Comparison of ENCODE assay signal across 9 mouse cellular contexts in genomic region chr3:116129841-116130595, GRCm38 (mm10). TPM values are rescaled to one million over a fixed set of nuclear protein-coding genes. Genes with fewer than 3 reads are reported as not detected.
A peak's percentile ranks its signal among the peaks of the same experiment; 100 is the strongest.
DNase-seq lines count a peak whose midpoint lies in the region; ATAC-seq and TF ChIP-seq lines count a peak whose summit lies in the region.
"Had no signal": no experiment of that assay in that cellular context is flagged by ENCODE, and none has a peak within 500 bp of the region (broad histone marks: within the 10 kb centered on the region; RNA-seq: fewer than 3 reads in every experiment).

No protein-coding gene starts in this region.

- peak overlapping the region; percentile 50 for H3K4me3 ChIP-seq in heart, embryonic 11.5 days (ENCODE audit: low read depth, low read length)
- H3K4me3 ChIP-seq in limb, embryonic 11.5 days (ENCODE audit: low read depth, low read length) = no peak overlapping the region
- H3K4me3 ChIP-seq in limb, embryonic 10.5 days = no peak overlapping the region
- no peak overlapping the region for H3K4me3 ChIP-seq in C2C12 (ENCODE audit: insufficient read depth, poor library complexity, severe bottlenecking)

- no peaks in the 10 kb centered on the region for H3K9me3 ChIP-seq in heart, embryonic 11.5 days (replicated peaks; ENCODE audit: control insufficient read depth, low read length)
- no peaks in the 10 kb centered on the region for H3K9me3 ChIP-seq in limb, embryonic 11.5 days (ENCODE audit: control insufficient read depth, low read length)
- H3K9me3 ChIP-seq in limb, embryonic 10.5 days (replicated peaks) = no peaks in the 10 kb centered on the region

- TF ChIP-seq CTCF in C2C12 (IDR thresholded peaks at IDR 0.05; ENCODE audit: control insufficient read depth, insufficient read depth, insufficient read length) = no peak

- 50% methylated on average over 4 of the region's 4 CpGs for WGBS in heart, embryonic 11.5 days (ENCODE audit: insufficient replicate concordance)
- 65% methylated on average over 4 of the region's 4 CpGs for WGBS in limb, embryonic 11.5 days
- WGBS in limb, embryonic 10.5 days = 72% methylated on average over 4 of the region's 4 CpGs

- ATAC-seq in heart, embryonic 11.5 days (replicated peaks; ENCODE audit: insufficient number of reproducible peaks, low FRiP score, low TSS enrichment) = no peak
- ATAC-seq in limb, embryonic 11.5 days (ENCODE audit: insufficient number of reproducible peaks, low FRiP score, low TSS enrichment, low read depth) = no peak
- ATAC-seq in granulocyte monocyte progenitor cell, adult 5-6 weeks (replicated peaks; ENCODE audit: poor library complexity, severe bottlenecking) = peak; percentile 75

- H3K79me2 ChIP-seq in C2C12 (ENCODE audit: control insufficient read depth, insufficient read depth) = peaks cover 11% of the 10 kb centered on the region

- no peak overlapping the region for H3K9ac ChIP-seq in heart, embryonic 11.5 days (ENCODE audit: low read depth, low read length)
- H3K9ac ChIP-seq in limb, embryonic 11.5 days (ENCODE audit: low read length) = no peak overlapping the region

- H3K4me1 ChIP-seq in heart, embryonic 11.5 days (ENCODE audit: control insufficient read depth, insufficient read depth, low read length) = peaks cover 9% of the 10 kb centered on the region
- H3K4me1 ChIP-seq in limb, embryonic 11.5 days (ENCODE audit: control insufficient read depth, insufficient read depth, low read length) = peaks cover 9% of the 10 kb centered on the region
- H3K4me1 ChIP-seq in limb, embryonic 10.5 days = peaks cover 36% of the 10 kb centered on the region

- DNase-seq in heart, adult 18-20 months = no peak
- DNase-seq in limb, embryonic 11.5 days (ENCODE audit: low spot score) = no peak
- no peak for DNase-seq in limb, embryonic 10.5 days (ENCODE audit: low spot score)
- DNase-seq in frontal cortex, adult 2 months (ENCODE audit: extremely low spot score in 1 of 2, low spot score in 1 of 2) = no peak
- no peak for DNase-seq in layer of hippocampus, postnatal 14 days (ENCODE audit: low spot score in 2 of 2)
- DNase-seq: cerebellum, adult 9-10 months had no signal

- H3K27ac ChIP-seq in heart, embryonic 11.5 days (ENCODE audit: low read depth, low read length) = no peak overlapping the region
- no peak overlapping the region for H3K27ac ChIP-seq in limb, embryonic 11.5 days (replicated peaks; ENCODE audit: low read depth, low read length)
- H3K27ac ChIP-seq in limb, embryonic 10.5 days = no peak overlapping the region

- peak overlapping the region; percentile 68 for H3K4me2 ChIP-seq in heart, embryonic 11.5 days
- peak overlapping the region; percentile 42 for H3K4me2 ChIP-seq in limb, embryonic 11.5 days (ENCODE audit: low read depth, severe bottlenecking)

- no peaks in the 10 kb centered on the region for H3K36me3 ChIP-seq in heart, embryonic 11.5 days (ENCODE audit: control insufficient read depth, insufficient read depth, low read length)
- no peaks in the 10 kb centered on the region for H3K36me3 ChIP-seq in limb, embryonic 11.5 days (ENCODE audit: control insufficient read depth, insufficient read depth, low read length)
- H3K36me3 ChIP-seq in limb, embryonic 10.5 days = peaks cover 3% of the 10 kb centered on the region; the same call in 1 of the 2 replicates
- peaks cover 4% of the 10 kb centered on the region for H3K36me3 ChIP-seq in C2C12 (ENCODE audit: control insufficient read depth, insufficient read depth)

- H3K27me3 ChIP-seq in heart, embryonic 11.5 days (ENCODE audit: control insufficient read depth, insufficient read depth, low read length) = no peaks in the 10 kb centered on the region
- H3K27me3 ChIP-seq in limb, embryonic 11.5 days (ENCODE audit: control insufficient read depth, insufficient read depth, low read length) = no peaks in the 10 kb centered on the region
- no peaks in the 10 kb centered on the region for H3K27me3 ChIP-seq in limb, embryonic 10.5 days (ENCODE audit: low read depth, poor library complexity, severe bottlenecking)
- H3K27me3 ChIP-seq in C2C12 (ENCODE audit: control insufficient read depth, insufficient read depth, insufficient read length) = no peaks in the 10 kb centered on the region

- H3ac ChIP-seq in C2C12 (ENCODE audit: control insufficient read depth, insufficient read length, low read depth) = no peak overlapping the region

- H3K79me3 ChIP-seq in C2C12 (ENCODE audit: low read depth) = no peaks in the 10 kb centered on the region

TF ChIP-seq in C2C12, 6 proteins besides CTCF, POLR2A, EP300 and RAD21:
- TF ChIP-seq USF1 (IDR thresholded peaks at IDR 0.05; ENCODE audit: low read depth) = no peak
- TF ChIP-seq FOSL1 (IDR thresholded peaks at IDR 0.05; ENCODE audit: insufficient read depth, low read length, poor library complexity, severe bottlenecking) = peak; percentile 4

RNA-seq across cellular contexts. Expression of gene Vcam1, which starts 0.5 kb away (rescaled TPM):
- polyA plus RNA-seq in heart, embryonic 11.5 days (2014; fragmentation: Nextera tagmentation; extraction: Ambion mirVana) = 60.9 and 76.0 TPM in 2 replicates
- 10 to 100 TPM; 16.7 to 23.8 TPM for total RNA-seq in heart, adult 18-20 months (2021)
- 74.3 and 78.8 TPM in 2 replicates for polyA plus RNA-seq in limb, embryonic 11.5 days (2014; fragmentation: Nextera tagmentation; extraction: Ambion mirVana)
- 35.6 and 68.9 TPM in 2 replicates for polyA plus RNA-seq in limb, embryonic 10.5 days (2016; fragmentation: Nextera tagmentation; extraction: Ambion mirVana)
- polyA plus RNA-seq in C2C12 (2012; fragmentation: generic; extraction: Trizol) = 11.5 TPM
- total RNA-seq in granulocyte monocyte progenitor cell, adult 5-6 weeks (2014; fragmentation: Nextera tagmentation) = 6.3 and 6.9 TPM in 2 replicates
- total RNA-seq in granulocyte monocyte progenitor cell, adult 5-6 weeks (2017) = 12.9 TPM in 2 replicates
- 15.1 and 19.2 TPM in 2 replicates for polyA plus RNA-seq in frontal cortex, adult 2 months (2012; rRNA removed)
- 10 to 100 TPM; 35.1 to 40.3 TPM for total RNA-seq in layer of hippocampus, postnatal 14 days (2021)
